Mouse (Mus musculus) CD4-positive, CD25-positive, alpha-beta regulatory T cell, adult 4 months (primary cell): ENCODE results near the gene Ddr2. TPM values are rescaled to one million over a fixed set of nuclear protein-coding genes. Genes with fewer than 3 reads are reported as not detected.
A peak's percentile ranks its signal among the peaks of the same experiment; 100 is the strongest.

Experiments used
- ATAC-seq: one replicate; pipeline ENCODE4 v1.8.0; 2017
- polyA plus RNA-seq, 2 experiments: library from polyadenylated mRNA; unstranded; fragments of 100-300 nt; shearing (Covaris generic); gene quantifications; one replicate each; pipeline ENCODE4 v1.2.1; 2017

The Ddr2 gene
- polyA plus RNA-seq, 2 experiments from 2014 or later, result not detected

- ATAC-seq, result no peak
Measured at GRCm38 (mm10) chr1:170086631-170087030, 23.9 kb downstream of the Ddr2 start.

DNA sequence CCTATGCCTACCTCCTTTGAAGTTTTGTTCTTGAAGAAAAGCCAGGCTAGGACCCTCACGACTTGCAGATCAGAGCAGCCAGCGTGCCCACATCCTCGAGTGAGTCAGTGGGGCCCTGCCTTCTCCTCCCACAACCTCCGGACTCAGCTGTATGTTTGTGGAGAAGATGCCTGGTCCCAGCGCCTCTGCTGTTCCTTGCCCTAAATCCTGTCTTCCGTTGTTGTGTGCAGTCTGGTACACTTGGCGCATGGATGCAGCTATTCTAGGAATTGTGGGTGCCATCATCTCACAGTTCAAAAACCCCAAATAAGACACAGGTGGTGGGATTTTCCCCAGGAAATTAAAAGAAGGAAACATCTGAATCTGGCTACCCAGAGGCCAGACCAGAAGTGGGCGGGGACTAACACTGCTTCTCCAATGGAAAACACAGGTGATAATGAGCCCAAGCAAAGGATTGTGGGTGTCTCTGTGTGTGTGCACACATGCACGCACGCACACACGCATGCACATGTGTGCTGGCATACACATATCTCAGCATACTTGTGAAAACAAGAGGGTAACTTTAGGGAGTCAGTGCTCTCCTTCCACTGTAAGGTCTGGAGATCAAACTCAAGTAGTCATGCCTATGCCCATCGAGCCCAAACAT is 26.3 kb downstream of the Ddr2 start:
- ATAC-seq, result peak; percentile 78

DNA sequence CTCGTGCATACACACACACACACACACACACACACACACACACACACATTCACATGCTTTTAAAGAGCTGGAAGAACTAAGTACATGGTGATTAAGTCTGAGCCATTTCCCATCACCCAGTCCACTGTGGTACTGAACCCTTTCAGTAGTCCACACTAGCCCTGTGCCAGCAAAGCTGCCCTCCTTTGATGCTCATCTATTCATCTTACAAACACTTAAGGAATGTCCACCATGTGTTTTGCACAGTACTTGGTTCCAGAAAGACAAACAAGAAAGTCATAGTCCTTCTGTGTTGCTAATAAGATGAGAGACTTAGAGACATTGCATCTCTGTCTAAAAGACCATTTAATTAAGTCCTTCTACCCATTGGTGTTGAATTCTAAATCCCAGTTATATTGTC is 29.7 kb downstream of the Ddr2 start:
- ATAC-seq, result no peak

DNA sequence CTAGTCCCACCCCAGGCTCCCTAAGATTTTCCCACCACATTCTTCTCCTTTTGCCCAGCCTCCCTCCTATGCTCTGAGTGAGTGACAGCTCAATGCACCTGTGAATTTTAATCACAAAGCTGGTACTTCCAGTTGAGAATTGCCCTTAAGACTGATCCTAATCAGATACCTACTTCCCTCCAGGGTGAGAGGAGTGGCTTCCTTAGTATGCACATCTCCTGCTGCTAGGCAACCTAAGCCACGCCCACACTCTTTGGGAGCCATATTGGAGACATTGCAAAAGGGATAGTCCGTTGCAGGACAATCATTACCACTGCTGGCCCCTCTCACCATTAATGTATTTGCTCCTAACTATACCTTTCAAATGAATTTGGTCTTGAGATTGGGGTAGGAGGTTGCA is 31.1 kb downstream of the Ddr2 start:
- ATAC-seq, result no peak

- no peak for ATAC-seq
Measured at GRCm38 (mm10) chr1:170076339-170076738, 34.2 kb downstream of the Ddr2 start.

- ATAC-seq, result peak; percentile 32
Measured at GRCm38 (mm10) chr1:170073768-170074167, 36.8 kb downstream of the Ddr2 start.

DNA sequence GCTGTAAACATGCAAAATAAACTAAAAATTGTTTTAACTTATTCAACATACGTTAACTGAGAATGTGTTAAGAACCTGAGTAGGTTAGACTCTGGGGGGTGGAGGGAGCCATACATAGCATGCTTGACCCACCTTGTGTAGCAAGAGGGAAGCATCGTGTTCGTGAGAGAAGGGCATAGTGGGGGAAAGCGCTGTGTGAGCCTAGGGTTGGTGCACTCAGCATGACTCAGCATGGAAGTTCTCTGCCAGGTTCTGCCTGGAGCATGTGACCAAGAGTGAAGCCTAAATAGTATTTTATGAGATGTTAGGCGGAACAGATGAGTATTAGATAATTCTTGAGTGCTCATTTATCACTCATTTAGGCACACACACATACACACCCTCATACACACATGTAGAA is 41.4 kb downstream of the Ddr2 start:
- no peak for ATAC-seq

GRCm38 (mm10) chr1:170065931-170066330 is 44.6 kb downstream of the Ddr2 start:
- no peak for ATAC-seq

- ATAC-seq, result no peak
Measured at GRCm38 (mm10) chr1:170065009-170065408, 45.6 kb downstream of the Ddr2 start.

GRCm38 (mm10) chr1:170064083-170064494 is 46.5 kb downstream of the Ddr2 start:
- no peak for ATAC-seq

- ATAC-seq, result no peak
Measured at GRCm38 (mm10) chr1:170060214-170060613, 50.3 kb downstream of the Ddr2 start.

- ATAC-seq, result no peak
Measured at GRCm38 (mm10) chr1:170059347-170059746, 51.2 kb downstream of the Ddr2 start.

- ATAC-seq, result no peak
Measured at GRCm38 (mm10) chr1:170058051-170058450, 52.5 kb downstream of the Ddr2 start.

GRCm38 (mm10) chr1:170057607-170058006 is 53.0 kb downstream of the Ddr2 start:
- ATAC-seq, result no peak

GRCm38 (mm10) chr1:170056921-170057320 is 53.6 kb downstream of the Ddr2 start:
- no peak for ATAC-seq

GRCm38 (mm10) chr1:170056214-170056613 is 54.3 kb downstream of the Ddr2 start:
- ATAC-seq, result no peak

GRCm38 (mm10) chr1:170052469-170053065 is 58.0 kb downstream of the Ddr2 start:
- no peak for ATAC-seq

DNA sequence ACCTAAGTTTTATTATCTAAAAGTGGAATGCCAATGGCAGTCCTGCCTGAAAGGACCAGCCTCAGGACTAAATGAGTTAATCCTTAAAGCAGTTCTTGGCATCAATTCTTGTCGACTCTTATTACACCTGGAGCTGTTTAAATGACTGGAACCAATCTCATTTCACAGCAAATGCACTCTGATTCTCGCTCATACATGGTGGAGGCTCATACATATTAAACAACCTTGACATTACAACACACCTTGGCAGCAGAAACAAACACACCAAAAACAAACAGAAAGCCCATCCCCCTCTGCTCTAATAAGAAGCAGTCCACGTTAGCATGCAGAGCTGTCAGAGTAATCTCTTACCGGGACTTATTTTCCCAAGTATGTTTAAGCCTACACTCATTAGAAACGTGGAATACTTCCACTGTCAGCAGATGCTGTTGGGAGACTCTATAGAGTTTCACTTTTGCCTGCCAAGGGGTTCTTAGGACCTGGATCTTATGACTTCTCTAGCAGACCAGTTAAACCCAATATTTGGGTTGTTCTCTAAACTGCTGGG is 58.9 kb downstream of the Ddr2 start:
- ATAC-seq, result no peak

DNA sequence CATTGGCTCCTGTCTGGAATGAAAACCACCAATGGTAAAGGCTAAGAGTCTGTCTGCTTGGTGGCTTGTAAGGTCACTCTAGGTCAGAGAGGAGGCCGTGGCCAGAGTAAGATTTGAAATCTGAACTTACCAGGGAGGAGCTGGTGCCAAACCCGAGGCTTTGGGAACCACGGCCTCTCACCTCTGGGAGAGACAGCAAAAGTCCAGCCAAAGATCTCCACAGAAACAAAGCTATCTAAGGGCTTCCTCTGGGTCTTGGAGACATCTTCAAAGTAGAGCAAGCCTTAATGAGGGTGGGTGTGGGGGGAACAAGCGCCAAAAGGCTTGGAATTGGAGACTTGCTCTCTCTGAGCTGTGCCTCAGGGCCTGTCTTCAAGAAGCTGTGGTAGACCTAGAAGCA is 62.1 kb downstream of the Ddr2 start:
- no peak for ATAC-seq

GRCm38 (mm10) chr1:170044726-170045471 is 65.7 kb downstream of the Ddr2 start:
- no peak for ATAC-seq

- no peak for ATAC-seq
Measured at GRCm38 (mm10) chr1:170043753-170044152, 66.8 kb downstream of the Ddr2 start.

GRCm38 (mm10) chr1:170042996-170043395 is 67.6 kb downstream of the Ddr2 start:
- no peak for ATAC-seq

GRCm38 (mm10) chr1:170039402-170039801 is 71.2 kb downstream of the Ddr2 start:
- no peak for ATAC-seq

- ATAC-seq, result no peak
Measured at GRCm38 (mm10) chr1:170035575-170035974, 75.0 kb downstream of the Ddr2 start.
